Mouse (Mus musculus) liver, adult 2 months (tissue): Measurements from ENCODE around the gene Rsg1.

ENCODE experiments used
- CTCF ChIP-seq: fragments of 200-500 bp; IDR thresholded peaks from 2 replicates; pipeline ENCODE4 v1.5.1; 2011; ENCODE audit warnings: low read depth, low read length, control low read depth
- POLR2A ChIP-seq: fragments of 200-500 bp; IDR thresholded peaks from 2 replicates; pipeline ENCODE4 v1.6.1; 2011; ENCODE audit warnings: low read length, control low read depth; ENCODE audit not compliant: insufficient read depth; ENCODE audit errors: extremely low read depth

DNA sequence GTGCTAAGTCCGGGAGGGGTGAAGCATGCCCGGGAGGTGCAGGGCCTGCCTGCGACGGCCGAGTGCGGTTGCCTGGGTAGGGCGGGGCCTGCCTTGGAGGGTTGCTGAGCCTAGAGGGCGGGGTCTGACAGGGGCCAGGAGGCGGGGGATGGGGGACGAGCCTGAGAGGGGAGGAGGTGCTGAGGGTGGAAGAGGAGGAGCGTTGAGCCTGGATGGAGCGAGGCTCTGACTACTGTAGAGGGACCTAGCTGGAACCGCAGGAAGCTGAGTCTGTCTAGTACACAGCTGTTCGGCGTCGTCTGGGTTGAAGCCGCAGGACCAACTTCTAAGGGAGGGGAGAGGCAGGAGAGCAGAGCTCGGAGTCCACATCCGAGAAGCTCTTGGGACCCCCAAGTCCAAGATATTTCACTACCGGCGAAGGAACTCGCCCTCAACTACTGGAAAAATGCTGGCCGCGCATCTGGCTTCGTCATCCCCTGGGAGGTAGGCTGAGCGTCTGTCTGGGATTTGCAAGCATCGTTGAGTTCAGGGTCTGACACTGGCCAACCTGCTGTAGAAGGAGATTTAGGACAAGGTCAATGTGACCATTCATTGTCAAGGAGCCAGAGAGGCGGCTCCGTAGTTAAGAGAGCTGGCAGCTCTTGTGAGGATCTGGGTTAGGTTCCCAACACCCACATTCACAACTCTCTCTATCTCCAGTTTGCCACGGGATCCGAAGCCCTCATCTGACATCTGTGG is 25.8 kb downstream of the Rsg1 start, which contains the start of gene Arhgef19:
- 0 out of 2 replicates have a peak, but pooled peaks have one; percentile 9 for TF ChIP-seq CTCF
- TF ChIP-seq POLR2A: peak; percentile 53; the same call in 1 of the 2 replicates
